Mouse (Mus musculus): Measurements from ENCODE around the gene Vamp9. TPM values are rescaled to one million over a fixed set of nuclear protein-coding genes. Genes with fewer than 3 reads are reported as not detected.

The Vamp9 gene
- total and polyA plus RNA-seq, 3 experiments: not detected

DNA sequence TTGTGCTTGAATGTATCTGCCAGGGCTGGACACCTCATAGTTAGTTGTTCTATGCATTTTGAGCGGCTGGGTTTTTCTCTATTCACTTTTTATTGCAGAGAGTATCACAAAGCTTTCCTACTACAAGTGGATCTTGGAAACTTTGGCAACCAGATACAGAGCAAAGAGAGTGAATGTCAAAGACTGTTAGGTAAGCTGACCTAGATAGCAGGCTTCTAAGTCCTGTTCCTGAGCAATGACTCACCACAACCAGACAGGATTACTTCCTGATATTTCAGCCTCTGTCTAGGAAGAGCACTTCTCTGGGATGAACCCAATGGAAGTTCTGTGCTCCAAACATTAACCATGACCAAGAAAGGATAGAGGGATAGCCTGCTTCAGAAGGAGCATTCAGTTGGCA, 40.3 kb upstream of the Vamp9 start:
- TF ChIP-seq CTCF (IDR thresholded peaks at IDR 0.05; ENCODE audit: low read depth, low read length) (no peak), GATA1 (IDR thresholded peaks at IDR 0.05; ENCODE audit: borderline replicate concordance, low read length) (no peak), POLR2AphosphoS5 (IDR thresholded peaks at IDR 0.05; ENCODE audit: insufficient replicate concordance, low read depth, low read length) (no peak), TAL1 (conservative IDR thresholded peaks at IDR 0.05; ENCODE audit: low read depth, low read length) (no peak), GATA2 (IDR thresholded peaks at IDR 0.05; ENCODE audit: borderline replicate concordance, low read depth, low read length) (no peak)
- no peak for DNase-seq (ENCODE audit: low spot score)
- no peak for ATAC-seq (ENCODE audit: extremely low read depth, insufficient number of reproducible peaks, low FRiP score, poor library complexity, severe bottlenecking)
- no peaks in the 10 kb centered on the region for H3K36me3 ChIP-seq (replicated peaks)
- H3K27me3 ChIP-seq (ENCODE audit: insufficient read depth, low read length): no peaks in the 10 kb centered on the region
- H3K4me1 ChIP-seq (ENCODE audit: insufficient read depth, low read depth, low read length): no peaks in the 10 kb centered on the region
- H3K9me3 ChIP-seq (replicated peaks): peaks cover 30% of the 10 kb centered on the region
- H3K4me3 ChIP-seq (ENCODE audit: low read depth, low read length): no peak overlapping the region

DNA sequence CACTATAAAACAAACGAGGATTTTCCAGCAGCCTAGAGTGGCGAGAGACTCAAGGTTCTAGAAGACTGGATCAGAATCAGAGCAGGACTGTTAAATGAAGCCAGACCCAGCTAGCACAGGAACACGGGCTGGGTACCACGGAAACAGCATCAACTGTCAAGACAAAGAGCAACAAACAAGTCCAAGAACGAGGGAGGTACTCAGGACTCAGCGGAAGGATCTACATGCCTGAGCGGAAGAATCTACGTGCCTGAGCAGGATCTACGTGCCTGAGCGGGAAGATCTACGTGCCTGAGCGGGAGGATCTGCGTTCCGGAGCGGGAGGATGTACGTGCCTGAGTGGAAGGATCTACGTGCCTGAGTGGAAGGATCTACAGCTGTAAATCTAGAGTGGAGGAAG, 37.8 kb upstream of the Vamp9 start:
- Histone ChIP-seq H3K4me3 (ENCODE audit: low read depth, low read length) (no peak overlapping the region), H3K4me1 (ENCODE audit: insufficient read depth, low read depth, low read length) (no peaks in the 10 kb centered on the region), H3K27me3 (ENCODE audit: insufficient read depth, low read length) (no peaks in the 10 kb centered on the region), H3K9me3 (replicated peaks) (peaks cover 37% of the 10 kb centered on the region), H3K36me3 (replicated peaks) (no peaks in the 10 kb centered on the region)
- no peak for ATAC-seq (ENCODE audit: extremely low read depth, insufficient number of reproducible peaks, low FRiP score, poor library complexity, severe bottlenecking)
- no peak for DNase-seq (ENCODE audit: low spot score)
- TF ChIP-seq GATA1 (IDR thresholded peaks at IDR 0.05; ENCODE audit: borderline replicate concordance, low read length): no peak
- TF ChIP-seq POLR2AphosphoS5 (IDR thresholded peaks at IDR 0.05; ENCODE audit: insufficient replicate concordance, low read depth, low read length): no peak
- TF ChIP-seq TAL1 (conservative IDR thresholded peaks at IDR 0.05; ENCODE audit: low read depth, low read length): no peak
- no peak for TF ChIP-seq GATA2 (IDR thresholded peaks at IDR 0.05; ENCODE audit: borderline replicate concordance, low read depth, low read length)
- no peak for TF ChIP-seq CTCF (IDR thresholded peaks at IDR 0.05; ENCODE audit: low read depth, low read length)

DNA sequence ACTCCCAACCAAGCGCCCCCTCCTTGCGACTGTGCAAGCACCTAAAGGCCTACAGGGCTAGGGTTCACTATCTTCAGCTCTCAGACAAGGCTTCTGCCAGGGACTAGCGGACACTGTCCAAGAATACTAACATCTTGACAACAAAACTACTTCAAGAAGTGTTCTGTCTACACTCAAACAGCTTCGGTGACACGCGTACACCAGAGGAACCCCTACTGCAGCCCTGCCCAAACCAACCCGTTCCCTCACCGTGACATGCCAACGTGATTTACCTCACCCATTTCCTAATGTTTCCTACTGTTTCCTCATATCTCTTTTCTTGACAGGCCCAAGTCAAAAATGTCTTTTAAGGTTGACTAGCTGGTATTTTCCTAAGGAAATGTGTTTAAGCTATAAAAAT, 37.1 kb upstream of the Vamp9 start:
- no peaks in the 10 kb centered on the region for H3K36me3 ChIP-seq (replicated peaks)
- ATAC-seq (ENCODE audit: extremely low read depth, insufficient number of reproducible peaks, low FRiP score, poor library complexity, severe bottlenecking) (no peak), DNase-seq (ENCODE audit: low spot score) (no peak)
- no peaks in the 10 kb centered on the region for H3K27me3 ChIP-seq (ENCODE audit: insufficient read depth, low read length)
- no peak overlapping the region for H3K4me3 ChIP-seq (ENCODE audit: low read depth, low read length)
- TF ChIP-seq GATA1 (IDR thresholded peaks at IDR 0.05; ENCODE audit: borderline replicate concordance, low read length): no peak
- no peak for TF ChIP-seq CTCF (IDR thresholded peaks at IDR 0.05; ENCODE audit: low read depth, low read length)
- no peak for TF ChIP-seq GATA2 (IDR thresholded peaks at IDR 0.05; ENCODE audit: borderline replicate concordance, low read depth, low read length)
- TF ChIP-seq POLR2AphosphoS5 (IDR thresholded peaks at IDR 0.05; ENCODE audit: insufficient replicate concordance, low read depth, low read length): no peak
- no peak for TF ChIP-seq TAL1 (conservative IDR thresholded peaks at IDR 0.05; ENCODE audit: low read depth, low read length)
- H3K9me3 ChIP-seq (replicated peaks): peaks cover 36% of the 10 kb centered on the region
- no peaks in the 10 kb centered on the region for H3K4me1 ChIP-seq (ENCODE audit: insufficient read depth, low read depth, low read length)

DNA sequence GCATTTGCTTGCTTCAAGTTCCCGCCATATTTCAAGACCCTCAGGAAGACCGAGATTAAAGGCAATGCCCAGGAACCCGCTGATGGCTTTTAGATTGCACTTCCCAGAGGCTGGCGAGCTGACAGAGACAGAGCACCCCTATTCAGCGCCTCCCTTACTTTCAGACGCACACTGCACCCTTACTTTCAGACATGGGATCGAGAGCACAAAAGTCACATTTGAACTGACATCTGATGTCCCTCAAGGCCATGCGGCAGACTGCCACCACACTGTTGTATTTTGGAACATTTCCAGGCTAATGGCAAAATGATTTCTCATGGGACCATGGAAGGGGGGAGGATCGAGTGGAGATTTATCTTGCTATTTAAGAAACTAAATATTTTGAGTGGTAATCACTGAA, 28.5 kb upstream of the Vamp9 start:
- no peak for TF ChIP-seq GATA1 (IDR thresholded peaks at IDR 0.05; ENCODE audit: borderline replicate concordance, low read length)
- TF ChIP-seq POLR2AphosphoS5 (IDR thresholded peaks at IDR 0.05; ENCODE audit: insufficient replicate concordance, low read depth, low read length): no peak
- TF ChIP-seq GATA2 (IDR thresholded peaks at IDR 0.05; ENCODE audit: borderline replicate concordance, low read depth, low read length): no peak
- no peak for TF ChIP-seq TAL1 (conservative IDR thresholded peaks at IDR 0.05; ENCODE audit: low read depth, low read length)
- DNase-seq (ENCODE audit: low spot score) (no peak), ATAC-seq (ENCODE audit: extremely low read depth, insufficient number of reproducible peaks, low FRiP score, poor library complexity, severe bottlenecking) (no peak)
- no peaks in the 10 kb centered on the region for H3K4me1 ChIP-seq (ENCODE audit: insufficient read depth, low read depth, low read length)
- H3K36me3 ChIP-seq (replicated peaks): no peaks in the 10 kb centered on the region
- no peak overlapping the region for H3K4me3 ChIP-seq (ENCODE audit: low read depth, low read length)
- peaks cover 39% of the 10 kb centered on the region for H3K9me3 ChIP-seq (replicated peaks)
- no peaks in the 10 kb centered on the region for H3K27me3 ChIP-seq (ENCODE audit: insufficient read depth, low read length)

GRCm38 (mm10) chr5:99882441-99882840, 23.6 kb upstream of the Vamp9 start:
- Histone ChIP-seq H3K4me1 (ENCODE audit: insufficient read depth, low read depth, low read length) (no peaks in the 10 kb centered on the region), H3K9me3 (replicated peaks) (peaks cover 39% of the 10 kb centered on the region), H3K4me3 (ENCODE audit: low read depth, low read length) (no peak overlapping the region), H3K27me3 (ENCODE audit: insufficient read depth, low read length) (no peaks in the 10 kb centered on the region), H3K36me3 (replicated peaks) (no peaks in the 10 kb centered on the region)
- ATAC-seq (ENCODE audit: extremely low read depth, insufficient number of reproducible peaks, low FRiP score, poor library complexity, severe bottlenecking) (no peak), DNase-seq (ENCODE audit: low spot score) (no peak)
- no peak for TF ChIP-seq TAL1 (conservative IDR thresholded peaks at IDR 0.05; ENCODE audit: low read depth, low read length)
- no peak for TF ChIP-seq GATA1 (IDR thresholded peaks at IDR 0.05; ENCODE audit: borderline replicate concordance, low read length)
- no peak for TF ChIP-seq CTCF (IDR thresholded peaks at IDR 0.05; ENCODE audit: low read depth, low read length)
- no peak for TF ChIP-seq POLR2AphosphoS5 (IDR thresholded peaks at IDR 0.05; ENCODE audit: insufficient replicate concordance, low read depth, low read length)
- no peak for TF ChIP-seq GATA2 (IDR thresholded peaks at IDR 0.05; ENCODE audit: borderline replicate concordance, low read depth, low read length)

DNA sequence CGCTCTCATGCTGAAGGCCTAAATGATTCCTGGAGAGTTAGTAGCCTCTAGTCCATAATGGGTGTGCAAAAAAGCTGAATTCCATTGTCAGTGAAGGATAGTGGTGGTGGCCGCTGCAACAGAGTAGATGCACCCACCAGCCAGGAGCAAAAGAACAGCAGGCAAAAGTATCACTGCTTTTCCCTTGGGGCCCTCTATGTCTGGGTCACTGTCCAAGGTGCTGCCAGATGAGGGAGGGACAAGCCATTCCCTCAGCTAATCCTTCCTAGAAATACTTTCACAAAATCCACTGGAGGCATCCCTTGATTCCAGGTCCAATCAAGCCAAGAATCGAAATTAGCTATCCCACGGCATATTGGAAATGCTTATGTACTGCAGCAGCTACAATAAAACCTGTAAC, 22.0 kb upstream of the Vamp9 start:
- H3K27me3 ChIP-seq (ENCODE audit: insufficient read depth, low read length): no peaks in the 10 kb centered on the region
- peaks cover 36% of the 10 kb centered on the region for H3K9me3 ChIP-seq (replicated peaks)
- ATAC-seq (ENCODE audit: extremely low read depth, insufficient number of reproducible peaks, low FRiP score, poor library complexity, severe bottlenecking): no peak
- TF ChIP-seq TAL1 (conservative IDR thresholded peaks at IDR 0.05; ENCODE audit: low read depth, low read length) (no peak), POLR2AphosphoS5 (IDR thresholded peaks at IDR 0.05; ENCODE audit: insufficient replicate concordance, low read depth, low read length) (no peak), GATA1 (IDR thresholded peaks at IDR 0.05; ENCODE audit: borderline replicate concordance, low read length) (no peak), CTCF (IDR thresholded peaks at IDR 0.05; ENCODE audit: low read depth, low read length) (no peak), GATA2 (IDR thresholded peaks at IDR 0.05; ENCODE audit: borderline replicate concordance, low read depth, low read length) (no peak)
- H3K36me3 ChIP-seq (replicated peaks): no peaks in the 10 kb centered on the region
- no peaks in the 10 kb centered on the region for H3K4me1 ChIP-seq (ENCODE audit: insufficient read depth, low read depth, low read length)
- H3K4me3 ChIP-seq (ENCODE audit: low read depth, low read length): no peak overlapping the region
- DNase-seq (ENCODE audit: low spot score): no peak
